Mouse (Mus musculus): ENCODE measurements around the gene Gm17606. TPM values are rescaled to one million over a fixed set of nuclear protein-coding genes. Genes with fewer than 3 reads are reported as not detected.

Gene Gm17606
- polyA plus RNA-seq, 1 experiment from 2014 or later, result not detected

DNA sequence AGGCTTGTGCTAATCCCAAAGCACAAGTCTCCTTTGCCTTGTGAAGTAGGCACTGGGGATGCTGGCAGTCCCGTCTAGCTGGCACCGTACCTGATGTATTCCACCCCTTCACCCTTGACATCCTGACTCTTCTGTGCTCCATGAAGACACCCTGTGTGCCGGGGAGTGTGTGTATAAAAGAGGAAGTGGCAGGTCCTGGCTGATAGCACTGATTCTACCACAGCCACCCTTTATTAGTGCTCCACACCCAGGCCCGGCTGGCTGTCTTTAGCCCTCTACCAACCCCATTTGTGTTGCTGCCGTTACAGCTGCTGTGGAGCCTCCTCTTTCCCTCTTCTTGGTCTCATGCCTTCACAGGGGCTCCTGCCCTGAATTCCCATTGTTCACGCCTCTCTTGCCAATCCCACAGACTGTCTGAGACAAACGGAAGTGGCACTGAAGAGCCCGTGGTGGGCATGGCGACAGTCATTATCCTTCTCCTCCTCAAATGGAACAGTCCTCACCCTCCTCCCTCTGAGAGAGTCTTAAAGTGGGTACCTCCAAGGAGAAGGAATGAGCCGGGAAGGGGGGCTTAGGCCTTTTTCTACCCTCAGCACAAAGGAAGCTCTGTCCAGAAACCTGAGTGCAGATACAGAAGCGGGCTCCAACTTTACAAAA, 10.0 kb upstream of the Gm17606 start:
- Histone ChIP-seq H3K9ac (ENCODE audit: low read depth, low read length) (no peak overlapping the region), H3K27ac (replicated peaks; ENCODE audit: low read depth, low read length) (0 out of 2 replicates have a peak overlapping the region, but pooled peaks have one; percentile 24), H3K4me2 (ENCODE audit: low read depth, low read length) (no peak overlapping the region), H3K9me3 (ENCODE audit: control insufficient read depth, low read length) (no peaks in the 10 kb centered on the region), H3K4me3 (ENCODE audit: low read depth, low read length) (no peak overlapping the region), H3K27me3 (replicated peaks; ENCODE audit: control insufficient read depth, insufficient read depth, low read length) (no peaks in the 10 kb centered on the region), H3K4me1 (ENCODE audit: control insufficient read depth, insufficient read depth, low read length) (no peaks in the 10 kb centered on the region), H3K36me3 (ENCODE audit: control insufficient read depth, insufficient read depth, low read length) (peaks cover 46% of the 10 kb centered on the region)
- 75% methylated on average over 11 of the region's 11 CpGs for WGBS
- DNase-seq (ENCODE audit: low spot score) (peak; percentile 22), ATAC-seq (ENCODE audit: low read depth) (no peak; the same call in 1 of the 2 replicates)

- 0 out of 2 replicates have a peak overlapping the region, but pooled peaks have one; percentile 18 for H3K27ac ChIP-seq (replicated peaks; ENCODE audit: low read depth, low read length)
- 64% methylated on average over 3 of the region's 4 CpGs for WGBS
- H3K36me3 ChIP-seq (ENCODE audit: control insufficient read depth, insufficient read depth, low read length), result peaks cover 51% of the 10 kb centered on the region
Measured at GRCm38 (mm10) chr14:54631240-54631599, 9.5 kb upstream of the Gm17606 start.

DNA sequence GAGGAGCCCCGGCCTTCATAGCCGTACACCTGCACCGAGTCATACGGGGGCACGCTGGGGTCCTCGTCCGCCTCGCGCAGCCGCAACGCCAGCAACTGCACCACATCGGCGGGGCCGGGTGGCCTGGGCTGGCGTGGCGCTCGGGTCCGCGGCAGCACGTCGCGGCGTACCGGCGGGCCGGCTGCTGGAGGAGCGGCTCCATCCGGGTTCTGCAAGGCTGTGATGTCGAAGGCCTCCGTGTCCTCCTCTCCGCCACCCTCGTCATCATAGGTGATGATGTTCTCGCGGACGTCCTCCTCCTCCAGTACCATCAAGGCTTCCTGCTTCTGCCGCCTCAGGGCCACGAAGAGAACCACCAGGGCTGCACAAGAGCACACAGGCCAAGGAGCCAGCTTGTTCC, 8.5 kb upstream of the Gm17606 start:
- no peak for ATAC-seq (ENCODE audit: low read depth)
- Histone ChIP-seq H3K4me2 (ENCODE audit: low read depth, low read length) (no peak overlapping the region), H3K9ac (ENCODE audit: low read depth, low read length) (no peak overlapping the region), H3K27me3 (replicated peaks; ENCODE audit: control insufficient read depth, insufficient read depth, low read length) (no peaks in the 10 kb centered on the region), H3K4me1 (ENCODE audit: control insufficient read depth, insufficient read depth, low read length) (no peaks in the 10 kb centered on the region), H3K27ac (replicated peaks; ENCODE audit: low read depth, low read length) (no peak overlapping the region), H3K4me3 (ENCODE audit: low read depth, low read length) (no peak overlapping the region), H3K36me3 (ENCODE audit: control insufficient read depth, insufficient read depth, low read length) (peaks cover 62% of the 10 kb centered on the region), H3K9me3 (ENCODE audit: control insufficient read depth, low read length) (no peaks in the 10 kb centered on the region)
- WGBS, result 93% methylated on average over 17 of the region's 37 CpGs
- DNase-seq (ENCODE audit: low spot score), result no peak

More at GRCm38 (mm10) chr14:54631240-54631599, 9.5 kb upstream of the Gm17606 start:
- no peaks in the 10 kb centered on the region for H3K4me1 ChIP-seq (ENCODE audit: control insufficient read depth, insufficient read depth, low read length)
- 0 out of 2 replicates have a peak overlapping the region, but pooled peaks have one; percentile 6 for H3K9ac ChIP-seq (ENCODE audit: low read depth, low read length)
- no peak overlapping the region for H3K4me3 ChIP-seq (ENCODE audit: low read depth, low read length)
- no peaks in the 10 kb centered on the region for H3K27me3 ChIP-seq (replicated peaks; ENCODE audit: control insufficient read depth, insufficient read depth, low read length)
- no peak overlapping the region for H3K4me2 ChIP-seq (ENCODE audit: low read depth, low read length)
- no peaks in the 10 kb centered on the region for H3K9me3 ChIP-seq (ENCODE audit: control insufficient read depth, low read length)
- DNase-seq (ENCODE audit: low spot score) (no peak), ATAC-seq (ENCODE audit: low read depth) (no peak; the same call in 1 of the 2 replicates)

- Histone ChIP-seq H3K4me1 (ENCODE audit: control insufficient read depth, insufficient read depth, low read length) (no peaks in the 10 kb centered on the region), H3K9me3 (ENCODE audit: control insufficient read depth, low read length) (no peaks in the 10 kb centered on the region), H3K4me2 (ENCODE audit: low read depth, low read length) (no peak overlapping the region), H3K36me3 (ENCODE audit: control insufficient read depth, insufficient read depth, low read length) (peaks cover 66% of the 10 kb centered on the region), H3K27me3 (replicated peaks; ENCODE audit: control insufficient read depth, insufficient read depth, low read length) (no peaks in the 10 kb centered on the region), H3K4me3 (ENCODE audit: low read depth, low read length) (no peak overlapping the region), H3K9ac (ENCODE audit: low read depth, low read length) (no peak overlapping the region), H3K27ac (replicated peaks; ENCODE audit: low read depth, low read length) (no peak overlapping the region)
- 94% methylated on average over 4 of the region's 4 CpGs for WGBS
- no peak for ATAC-seq (ENCODE audit: low read depth)
- no peak for DNase-seq (ENCODE audit: low spot score)
Measured at GRCm38 (mm10) chr14:54634182-54634581, 6.6 kb upstream of the Gm17606 start.

- H3K4me2 ChIP-seq (ENCODE audit: low read depth, low read length), result no peak overlapping the region
- peaks cover 52% of the 10 kb centered on the region for H3K36me3 ChIP-seq (ENCODE audit: control insufficient read depth, insufficient read depth, low read length)
- H3K27ac ChIP-seq (replicated peaks; ENCODE audit: low read depth, low read length), result no peak overlapping the region
- ATAC-seq (ENCODE audit: low read depth) (no peak), DNase-seq (ENCODE audit: low spot score) (no peak)
- H3K9ac ChIP-seq (ENCODE audit: low read depth, low read length), result no peak overlapping the region
- no peaks in the 10 kb centered on the region for H3K27me3 ChIP-seq (replicated peaks; ENCODE audit: control insufficient read depth, insufficient read depth, low read length)
- H3K4me3 ChIP-seq (ENCODE audit: low read depth, low read length), result no peak overlapping the region
- H3K9me3 ChIP-seq (ENCODE audit: control insufficient read depth, low read length), result no peaks in the 10 kb centered on the region
- 55% methylated on average over 8 of the region's 8 CpGs for WGBS
- H3K4me1 ChIP-seq (ENCODE audit: control insufficient read depth, insufficient read depth, low read length), result 0 out of 2 replicates have a peak, but pooled peaks cover 10% of the 10 kb centered on the region
Measured at GRCm38 (mm10) chr14:54636954-54637353, 3.8 kb upstream of the Gm17606 start.

GRCm38 (mm10) chr14:54638210-54638609, 2.5 kb upstream of the Gm17606 start:
- H3K4me1 ChIP-seq (ENCODE audit: control insufficient read depth, insufficient read depth, low read length), result 0 out of 2 replicates have a peak, but pooled peaks cover 10% of the 10 kb centered on the region
- H3K4me2 ChIP-seq (ENCODE audit: low read depth, low read length), result no peak overlapping the region
- H3K4me3 ChIP-seq (ENCODE audit: low read depth, low read length), result no peak overlapping the region
- H3K27ac ChIP-seq (replicated peaks; ENCODE audit: low read depth, low read length), result no peak overlapping the region
- no peak for ATAC-seq (ENCODE audit: low read depth)
- no peak for DNase-seq (ENCODE audit: low spot score)
- H3K36me3 ChIP-seq (ENCODE audit: control insufficient read depth, insufficient read depth, low read length), result peaks cover 52% of the 10 kb centered on the region
- 72% methylated on average over 5 of the region's 5 CpGs for WGBS
- H3K9me3 ChIP-seq (ENCODE audit: control insufficient read depth, low read length), result no peaks in the 10 kb centered on the region
- no peaks in the 10 kb centered on the region for H3K27me3 ChIP-seq (replicated peaks; ENCODE audit: control insufficient read depth, insufficient read depth, low read length)
- H3K9ac ChIP-seq (ENCODE audit: low read depth, low read length), result no peak overlapping the region

GRCm38 (mm10) chr14:54640121-54640520, 631 bp upstream of the Gm17606 start:
- H3K9ac ChIP-seq (ENCODE audit: low read depth, low read length), result peak overlapping the region; percentile 82
- no peak overlapping the region for H3K27ac ChIP-seq (replicated peaks; ENCODE audit: low read depth, low read length)
- peak overlapping the region; percentile 97 for H3K4me2 ChIP-seq (ENCODE audit: low read depth, low read length)
- 0 out of 2 replicates have a peak, but pooled peaks cover 10% of the 10 kb centered on the region for H3K4me1 ChIP-seq (ENCODE audit: control insufficient read depth, insufficient read depth, low read length)
- no peaks in the 10 kb centered on the region for H3K27me3 ChIP-seq (replicated peaks; ENCODE audit: control insufficient read depth, insufficient read depth, low read length)
- peak overlapping the region; percentile 80 for H3K4me3 ChIP-seq (ENCODE audit: low read depth, low read length)
- 20% methylated on average over 4 of the region's 4 CpGs for WGBS
- peaks cover 57% of the 10 kb centered on the region for H3K36me3 ChIP-seq (ENCODE audit: control insufficient read depth, insufficient read depth, low read length)
- no peaks in the 10 kb centered on the region for H3K9me3 ChIP-seq (ENCODE audit: control insufficient read depth, low read length)
- no peak for ATAC-seq (ENCODE audit: low read depth)
- DNase-seq (ENCODE audit: low spot score), result no peak

DNA sequence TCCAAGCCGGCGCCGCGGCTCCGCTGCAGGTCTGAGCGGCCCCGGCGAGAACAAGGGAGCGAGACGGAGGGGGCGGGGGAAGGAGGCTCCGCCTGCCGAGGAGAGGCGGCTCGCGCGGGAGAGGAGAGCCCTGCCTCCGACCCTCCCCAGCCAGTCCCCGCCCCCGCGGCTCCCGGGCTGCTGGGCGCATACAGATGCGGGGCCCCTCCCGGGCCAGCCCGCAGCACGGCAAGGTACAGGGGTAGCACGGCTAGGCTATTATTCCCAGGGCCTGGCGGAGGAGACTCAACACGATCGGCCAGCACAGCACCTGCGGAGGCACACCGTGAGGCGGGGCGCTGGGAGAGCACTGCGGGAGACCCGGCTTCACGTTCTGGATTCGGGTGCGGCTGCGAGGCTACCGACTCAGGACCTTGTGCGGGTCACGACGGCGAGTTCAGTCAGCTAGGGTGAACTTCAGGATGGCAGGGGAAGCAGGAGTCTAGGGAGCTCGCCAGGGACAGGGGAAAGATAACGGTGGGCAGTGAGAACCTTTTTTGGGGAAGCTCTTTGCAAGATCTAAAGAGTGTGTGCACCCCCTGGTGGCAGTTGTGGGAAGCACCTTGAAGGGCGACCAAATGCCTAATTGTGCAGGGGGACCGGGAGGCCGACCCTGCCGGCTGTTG, 685 bp downstream of the Gm17606 start, which contains the start of gene Cdh24:
Gene Cdh24 (minus strand): TSS at position 60 of the 665 bp plus-strand sequence.
- H3K27me3 ChIP-seq (replicated peaks; ENCODE audit: control insufficient read depth, insufficient read depth, low read length), result no peaks in the 10 kb centered on the region
- DNase-seq (ENCODE audit: low spot score) (peak; percentile 95), ATAC-seq (ENCODE audit: low read depth) (peak; percentile 96)
- H3K36me3 ChIP-seq (ENCODE audit: control insufficient read depth, insufficient read depth, low read length), result peaks cover 60% of the 10 kb centered on the region
- peak within 1 kb of the TSS; percentile 82 for H3K9ac ChIP-seq (ENCODE audit: low read depth, low read length)
- H3K9me3 ChIP-seq (ENCODE audit: control insufficient read depth, low read length), result no peaks in the 10 kb centered on the region
- WGBS, result 0% methylated on average over 30 of the region's 52 CpGs
- H3K4me1 ChIP-seq (ENCODE audit: control insufficient read depth, insufficient read depth, low read length), result 0 out of 2 replicates have a peak, but pooled peaks cover 10% of the 10 kb centered on the region
- H3K27ac ChIP-seq (replicated peaks; ENCODE audit: low read depth, low read length), result peak within 1 kb of the TSS; percentile 78
- H3K4me3 ChIP-seq (ENCODE audit: low read depth, low read length), result peak within 1 kb of the TSS; percentile 80
- H3K4me2 ChIP-seq (ENCODE audit: low read depth, low read length), result peak within 1 kb of the TSS; percentile 97
